Mouse (Mus musculus) testis, adult 2 months (tissue): ENCODE data around the gene Gm21312.
"Not testable (repeated sequence)": the region's sequence is repeated elsewhere in the genome, so short reads cannot be mapped to it uniquely, and the experiment has no call there.

Experiments used
- CTCF ChIP-seq: fragments of 200-500 bp; IDR thresholded peaks from 2 replicates; pipeline ENCODE4 v1.5.1; 2012; ENCODE audit warnings: low read depth, mild to moderate bottlenecking, inconsistent platforms, low read length, moderate library complexity; ENCODE audit not compliant: control insufficient read depth, insufficient read depth, insufficient replicate concordance
- POLR2A ChIP-seq: fragments of 200-500 bp; IDR thresholded peaks from 2 replicates; pipeline ENCODE4 v1.6.1; 2012; ENCODE audit warnings: low read depth, mild to moderate bottlenecking, inconsistent platforms, low read length, moderate library complexity; ENCODE audit not compliant: control insufficient read depth

- TF ChIP-seq CTCF, POLR2A: not testable (repeated sequence)
Observed at GRCm38 (mm10) chr10:104151197-104151596, 25.6 kb upstream of the Gm21312 start, which contains the start of gene Gm6763.
